Mouse (Mus musculus) liver, embryonic 14.5 days (tissue): ENCODE measurements at regions not wholly inside any gene's neighbourhood (a gene's known extent, or its start where the extent isn't known, plus 50 kb on each side); places are given as distances from the start of the nearest gene placed in this dataset.

Experiments used
- CTCF ChIP-seq: IDR thresholded peaks from 2 replicates; pipeline ENCODE4 v1.5.1; 2016; ENCODE audit warnings: antibody characterized with exemption, low read depth, control low read depth
- EP300 ChIP-seq: IDR thresholded peaks from 2 replicates; pipeline ENCODE4 v1.6.1; 2016; ENCODE audit warnings: antibody characterized with exemption, low read depth

- no peak for TF ChIP-seq CTCF
- TF ChIP-seq EP300: no peak
These were observed 61.8 kb downstream of the Csl start for GRCm38 (mm10) chr10:99697696-99698095.
